Mouse (Mus musculus): ENCODE measurements at regions not wholly inside any gene's neighbourhood (a gene's known extent, or its start where the extent isn't known, plus 50 kb on each side); places are given as distances from the start of the nearest gene placed in this dataset.
A peak's percentile ranks its signal among the peaks of the same experiment; 100 is the strongest.

GRCm38 (mm10) chr2:142964340-142964739 lies 63.0 kb upstream of the Kif16b start:
- no peak for DNase-seq (ENCODE audit: extremely low spot score in 1 of 2, low spot score in 2 of 2)
- intact Hi-C loops (cut with DNase I): no loop called here

- peak; percentile 67 to 72 for DNase-seq (ENCODE audit: extremely low spot score in 1 of 2, low spot score in 2 of 2)
- intact Hi-C loops (cut with DNase I): loop anchor here (1.0 kb wide), 1 partner anchor 108 kb away; no protein-coding TSS in a partner anchor
Observed at GRCm38 (mm10) chr2:142967250-142967649, 65.9 kb upstream of the Kif16b start.

GRCm38 (mm10) chr2:142980771-142981170 lies 79.4 kb upstream of the Kif16b start:
- no peak for DNase-seq (ENCODE audit: extremely low spot score in 1 of 2, low spot score in 2 of 2)
- intact Hi-C loops (cut with DNase I): no loop called here

GRCm38 (mm10) chr2:142988691-142989090 lies 74.1 kb upstream of the Snrpb2 start:
- intact Hi-C loops (cut with DNase I): no loop called here
- peak in 1 of 2 experiments; percentile 31 for DNase-seq (ENCODE audit: extremely low spot score in 1 of 2, low spot score in 2 of 2)

- intact Hi-C loops (cut with DNase I): no loop called here
- no peak for DNase-seq (ENCODE audit: extremely low spot score in 1 of 2, low spot score in 2 of 2)
Observed at GRCm38 (mm10) chr2:142996088-142996487, 66.8 kb upstream of the Snrpb2 start.

- intact Hi-C loops (cut with DNase I): no loop called here
- DNase-seq (ENCODE audit: extremely low spot score in 1 of 2, low spot score in 2 of 2): no peak
Observed at GRCm38 (mm10) chr2:143002874-143003273, 60.0 kb upstream of the Snrpb2 start.

- DNase-seq (ENCODE audit: extremely low spot score in 1 of 2, low spot score in 2 of 2): no peak
- intact Hi-C loops (cut with DNase I): no loop called here
Observed at GRCm38 (mm10) chr2:143003341-143003740, 59.5 kb upstream of the Snrpb2 start.

GRCm38 (mm10) chr2:143011380-143011779 lies 51.5 kb upstream of the Snrpb2 start:
- intact Hi-C loops (cut with DNase I): no loop called here
- no peak for DNase-seq (ENCODE audit: extremely low spot score in 1 of 2, low spot score in 2 of 2)

Measured in left cerebral cortex, postnatal 10 days (tissue).